Mouse (Mus musculus) heart, adult 2 months (tissue): ENCODE results near the gene Nup54.

Experiments
- CTCF ChIP-seq: fragments of 200-600 bp; IDR thresholded peaks from 2 replicates; pipeline ENCODE4 v1.8.1; 2022; ENCODE audit warnings: antibody characterized with exemption, mild to moderate bottlenecking, moderate library complexity
- EP300 ChIP-seq: fragments of 200-500 bp; IDR thresholded peaks from 2 replicates; pipeline ENCODE4 v1.6.1; 2011; ENCODE audit warnings: low read depth, low read length, control low read depth; ENCODE audit not compliant: insufficient read depth
- POLR2A ChIP-seq: fragments of 200-500 bp; IDR thresholded peaks from 2 replicates; pipeline ENCODE4 v1.6.1; 2011; ENCODE audit warnings: mild to moderate bottlenecking, low read depth, low read length, control low read depth; ENCODE audit not compliant: insufficient read depth

DNA sequence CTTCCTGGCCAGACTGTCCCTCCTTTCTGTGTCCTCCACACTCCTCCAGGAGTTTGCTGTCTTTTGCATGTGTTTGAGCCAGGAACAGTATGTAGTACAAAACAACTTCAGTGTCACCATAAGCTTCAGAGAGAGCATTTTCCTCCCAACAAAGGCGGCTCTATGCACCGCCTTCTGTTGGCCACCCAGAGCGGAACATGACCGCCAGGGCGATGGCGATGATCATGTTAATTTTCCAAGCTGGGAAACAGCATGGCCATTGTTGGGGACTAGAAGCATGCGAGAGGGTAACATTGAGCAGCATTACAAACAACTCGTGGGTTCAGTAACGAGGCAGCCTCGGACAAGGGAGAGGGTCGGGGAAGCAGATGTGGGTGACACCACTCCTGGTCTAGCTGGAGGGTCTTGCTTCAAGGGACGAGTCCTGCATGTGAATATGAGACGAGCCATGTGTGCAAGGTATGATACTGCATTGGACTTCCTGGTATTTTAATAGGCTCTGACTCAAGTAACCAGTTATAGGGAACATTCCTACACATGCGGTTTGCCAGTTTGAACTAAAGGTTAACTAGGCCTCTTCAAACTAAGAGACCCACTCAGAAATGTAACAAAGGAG lies 63.5 kb downstream of the Nup54 start:
- no peak for TF ChIP-seq CTCF
- TF ChIP-seq POLR2A: no peak
- no peak for TF ChIP-seq EP300
